Mouse (Mus musculus): Measurements from ENCODE around the gene Akap6.

Akap6 gene

DNA sequence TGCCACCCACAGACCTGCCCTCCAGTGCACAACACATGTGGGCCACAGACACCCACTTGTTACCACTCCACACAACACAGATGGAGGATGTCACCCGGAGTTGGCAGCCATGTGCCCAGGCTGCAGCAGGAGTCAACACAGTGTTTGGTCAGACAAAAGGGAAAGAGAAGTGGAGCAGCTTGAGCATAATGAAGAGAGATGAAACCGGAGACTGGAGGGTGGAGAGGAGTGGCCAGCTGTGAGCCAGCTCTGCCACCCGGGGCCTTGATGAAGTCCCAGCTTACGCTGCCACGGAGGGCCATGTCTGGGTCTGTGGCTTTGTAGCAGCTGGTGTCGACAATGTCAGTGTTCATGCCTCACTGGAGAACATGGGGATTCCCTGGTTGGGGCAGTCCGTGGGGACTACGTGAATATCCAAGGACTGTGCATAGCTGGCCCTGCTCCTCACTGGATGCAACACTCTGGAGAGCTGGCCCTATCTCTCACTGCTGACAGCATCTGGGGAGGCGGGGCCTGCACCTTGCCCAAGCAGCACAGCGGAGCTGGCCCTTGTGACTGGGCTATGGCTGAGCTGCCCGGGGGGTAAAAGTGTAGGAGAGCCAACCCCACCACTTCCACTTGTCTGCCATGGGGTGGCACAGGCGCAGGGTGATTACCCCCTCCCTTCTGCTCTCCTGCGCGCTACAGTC is 148.8 kb downstream of the Akap6 start:
- DNase-seq (ENCODE audit: low spot score) = no peak

DNA sequence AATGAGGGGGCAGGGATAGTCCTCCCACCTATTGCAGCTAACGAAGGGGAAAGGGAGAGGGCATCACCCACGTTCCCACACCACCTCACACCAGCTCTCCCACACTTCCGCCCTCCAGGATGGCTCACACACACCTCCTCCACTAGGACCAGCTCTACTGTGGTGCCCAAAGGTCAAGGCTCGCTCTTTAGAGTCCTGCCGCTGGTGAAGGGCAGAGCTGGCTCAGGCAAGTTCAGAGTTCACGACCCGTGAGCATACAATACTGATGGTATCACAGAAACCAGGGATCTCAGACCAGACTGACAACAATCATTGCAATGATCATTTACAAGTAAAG is 149.3 kb downstream of the Akap6 start:
- DNase-seq (ENCODE audit: low spot score) = no peak

DNA sequence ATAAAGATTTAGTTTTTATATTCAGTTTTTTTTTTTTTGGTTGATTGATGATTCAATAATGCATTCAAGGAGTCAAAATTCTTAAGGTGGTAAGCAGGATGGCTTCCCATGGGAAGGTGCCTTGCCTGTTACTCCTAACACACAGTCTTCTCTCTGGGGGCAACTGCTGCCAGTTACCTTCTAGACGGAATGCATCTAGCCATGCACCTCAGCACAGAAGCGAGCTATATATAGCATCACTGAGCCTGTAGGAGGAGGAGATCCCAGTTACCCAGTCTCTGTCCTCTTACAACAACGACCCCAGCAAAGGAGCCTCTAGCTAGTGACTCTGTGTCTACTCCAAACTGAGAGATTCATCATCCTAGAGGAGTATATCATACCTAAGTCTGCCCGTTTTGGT is 150.1 kb downstream of the Akap6 start:
- no peak for DNase-seq (ENCODE audit: low spot score)

DNA sequence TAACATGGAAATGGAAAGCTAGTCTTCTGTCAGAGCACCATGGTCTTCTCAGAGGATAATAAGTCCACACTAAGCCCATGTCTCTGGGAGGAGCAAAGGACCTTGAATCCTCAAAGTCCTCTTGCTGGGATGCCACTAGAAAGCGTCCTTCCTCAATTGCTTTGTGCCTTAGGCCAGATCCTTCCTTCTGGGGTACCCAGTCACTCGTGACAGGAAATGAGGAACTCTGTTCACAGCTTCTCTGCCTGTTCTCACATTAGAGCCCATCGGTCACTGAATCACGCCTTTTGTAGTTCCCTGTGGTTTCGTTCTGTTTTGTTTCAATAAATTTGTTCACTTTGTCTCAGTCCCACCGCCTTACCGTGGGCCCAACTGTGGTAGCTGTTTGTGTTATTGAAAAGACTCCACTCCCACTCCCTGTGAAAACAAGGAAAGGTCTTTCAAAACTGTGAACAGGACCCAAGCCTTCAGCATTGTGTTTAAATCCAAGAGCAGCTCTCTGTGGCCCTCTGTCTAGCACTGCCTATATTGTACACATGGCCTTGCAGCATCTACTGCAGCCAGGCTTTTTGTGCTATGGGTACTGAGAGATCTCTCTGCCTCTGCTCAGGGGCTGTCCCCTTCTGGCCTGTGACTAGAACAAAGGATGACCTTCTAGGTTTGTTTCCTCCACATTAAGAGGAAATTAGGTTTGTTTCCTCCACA is 151.3 kb downstream of the Akap6 start:
- no peak for DNase-seq (ENCODE audit: low spot score)

- no peak for DNase-seq (ENCODE audit: low spot score)
Observed at GRCm38 (mm10) chr12:52851221-52851620, 152.0 kb downstream of the Akap6 start.

DNA sequence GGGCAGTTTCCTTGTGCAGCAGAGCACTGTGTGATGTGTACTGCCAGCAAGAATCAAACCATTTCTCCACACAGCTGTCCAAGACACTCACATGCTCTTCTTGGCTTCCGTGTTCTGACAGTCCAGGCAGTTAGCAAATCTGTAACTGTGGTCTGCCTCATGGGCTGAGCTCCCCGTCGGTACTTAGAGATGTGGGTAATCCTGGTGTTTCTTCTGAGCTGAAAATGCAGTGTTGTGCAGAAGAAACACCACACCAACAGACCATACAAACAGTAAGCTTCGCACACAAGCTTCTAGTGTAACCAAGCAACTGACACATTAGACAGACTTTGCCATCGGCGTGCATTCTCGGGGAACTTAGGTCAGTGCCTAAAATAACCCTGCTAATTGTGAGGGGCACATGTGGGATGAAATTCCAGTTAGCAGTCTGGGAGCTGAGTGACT is 155.1 kb downstream of the Akap6 start:
- DNase-seq (ENCODE audit: low spot score) = no peak

DNA sequence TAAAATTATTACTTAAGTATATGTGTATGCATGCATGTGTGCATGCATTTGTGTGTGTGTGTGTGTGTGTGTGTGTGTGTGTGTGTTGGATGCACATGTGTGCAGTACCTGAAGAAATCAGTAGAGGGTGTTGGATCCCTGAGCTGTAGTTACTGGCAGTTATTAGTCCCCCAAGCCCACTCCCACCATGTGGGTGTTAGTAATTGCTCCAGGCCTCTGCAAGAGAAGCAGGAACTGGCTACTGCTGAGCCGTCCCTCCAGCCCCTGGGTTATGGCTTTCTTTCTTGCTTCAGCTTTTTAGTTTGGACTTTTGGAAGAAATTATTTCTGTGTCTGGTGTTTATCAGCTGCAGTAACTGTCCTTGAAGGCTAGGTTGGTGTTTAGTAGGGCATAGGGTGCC is 156.9 kb downstream of the Akap6 start:
- DNase-seq (ENCODE audit: low spot score) = no peak

GRCm38 (mm10) chr12:52857306-52857705 is 158.1 kb downstream of the Akap6 start:
- no peak for DNase-seq (ENCODE audit: low spot score)

DNA sequence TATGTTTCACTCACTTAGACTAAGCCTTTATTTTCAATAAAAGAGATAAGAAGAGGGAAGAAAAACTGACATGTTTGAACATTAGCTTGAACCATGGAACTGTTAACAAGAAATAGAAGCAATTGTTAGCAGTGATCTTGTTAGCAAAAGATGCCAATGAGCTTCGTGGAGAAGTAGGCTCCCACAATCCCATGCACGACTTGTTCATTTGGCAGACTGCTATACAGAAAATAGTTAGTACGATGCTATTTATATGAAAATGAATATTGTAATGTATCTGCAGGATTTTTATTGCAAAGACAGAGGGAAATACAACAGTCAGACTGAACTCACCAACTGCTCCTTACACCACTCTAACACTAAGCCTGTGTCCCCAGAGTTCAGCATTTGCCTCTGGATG is 162.7 kb downstream of the Akap6 start:
- no peak for DNase-seq (ENCODE audit: low spot score)

- DNase-seq (ENCODE audit: low spot score) = peak; percentile 19
Observed at GRCm38 (mm10) chr12:52868000-52868624, 168.9 kb downstream of the Akap6 start.

DNA sequence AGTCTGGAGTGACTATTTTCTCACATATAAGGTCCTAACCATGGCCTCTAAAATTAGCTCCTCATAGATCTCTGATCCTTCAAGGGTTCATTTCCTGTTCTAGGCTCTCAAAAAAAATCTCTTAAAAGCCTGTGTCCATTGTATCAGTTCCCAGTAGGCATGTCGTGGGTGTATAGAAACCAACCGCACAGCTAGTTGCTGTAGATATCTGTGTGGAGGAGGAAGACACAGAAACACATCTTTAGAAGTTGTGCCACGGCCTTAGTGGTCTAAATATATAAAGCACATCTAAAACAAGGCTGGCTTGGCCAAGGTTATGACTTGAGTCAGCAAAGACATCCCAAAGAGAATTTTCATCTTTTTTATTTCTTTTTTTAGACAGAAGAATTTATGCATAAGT is 172.4 kb downstream of the Akap6 start:
- DNase-seq (ENCODE audit: low spot score) = no peak

- DNase-seq (ENCODE audit: low spot score) = no peak
Observed at GRCm38 (mm10) chr12:52874332-52874923, 175.2 kb downstream of the Akap6 start.

- no peak for DNase-seq (ENCODE audit: low spot score)
Observed at GRCm38 (mm10) chr12:52876065-52876464, 176.9 kb downstream of the Akap6 start.

DNA sequence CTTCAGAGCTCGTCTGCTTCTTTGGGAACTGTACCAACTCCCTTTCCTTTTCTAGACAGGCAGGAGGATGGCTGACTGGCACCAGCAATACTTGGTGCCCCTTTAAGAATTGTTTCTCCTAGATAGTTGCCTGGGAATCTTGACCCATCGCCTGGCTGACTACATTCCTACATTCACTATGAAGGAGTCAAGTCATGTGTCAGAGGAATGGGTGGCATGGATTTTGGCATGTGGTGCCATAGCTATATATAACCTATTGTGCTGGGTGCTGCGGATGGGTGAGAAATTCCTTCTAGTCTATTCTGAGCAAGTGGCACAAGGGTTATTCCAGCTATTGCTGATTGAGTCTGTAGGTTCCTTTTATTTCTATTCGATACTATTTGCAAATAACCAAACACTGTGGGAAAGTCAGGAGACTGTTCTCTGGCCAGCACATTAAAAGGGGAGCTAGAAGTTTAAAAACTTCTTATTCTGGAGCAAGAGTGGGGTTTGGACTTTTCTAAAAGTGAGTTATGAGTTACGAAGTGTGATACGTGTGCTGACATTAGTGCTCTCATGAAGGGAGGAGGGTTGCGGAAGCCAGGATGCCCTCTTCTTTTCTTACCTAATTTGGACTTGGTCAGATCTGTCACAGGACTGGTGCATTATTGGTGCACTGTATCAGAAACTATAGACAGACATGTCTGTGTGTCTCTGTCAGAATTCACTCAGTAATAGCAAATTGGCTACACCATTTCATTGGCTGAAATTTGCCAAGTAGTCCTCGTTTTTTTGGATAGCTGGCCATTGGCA is 178.0 kb downstream of the Akap6 start:
- DNase-seq (ENCODE audit: low spot score) = no peak

GRCm38 (mm10) chr12:52879324-52879723 is 180.1 kb downstream of the Akap6 start:
- DNase-seq (ENCODE audit: low spot score) = peak; percentile 39

DNA sequence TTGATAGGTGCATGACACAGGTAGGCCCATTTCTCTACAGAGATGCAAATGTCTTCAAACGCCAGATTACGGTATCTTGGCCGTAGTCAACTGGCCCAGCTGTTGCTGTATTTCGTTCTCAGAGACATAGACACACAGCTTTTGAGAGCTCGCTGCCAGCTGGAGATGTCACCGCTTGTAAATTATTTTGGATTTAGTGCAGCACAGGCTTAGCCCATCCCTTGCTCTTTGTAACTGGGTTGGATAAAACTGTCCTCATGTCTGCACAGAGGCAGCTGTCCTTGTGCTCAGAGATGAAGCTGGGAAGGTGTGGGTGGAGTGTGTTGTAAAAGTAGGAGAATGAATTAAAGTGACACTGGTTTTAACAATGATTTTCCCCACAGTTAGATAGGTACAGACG is 193.3 kb downstream of the Akap6 start:
- DNase-seq (ENCODE audit: low spot score) = no peak

DNA sequence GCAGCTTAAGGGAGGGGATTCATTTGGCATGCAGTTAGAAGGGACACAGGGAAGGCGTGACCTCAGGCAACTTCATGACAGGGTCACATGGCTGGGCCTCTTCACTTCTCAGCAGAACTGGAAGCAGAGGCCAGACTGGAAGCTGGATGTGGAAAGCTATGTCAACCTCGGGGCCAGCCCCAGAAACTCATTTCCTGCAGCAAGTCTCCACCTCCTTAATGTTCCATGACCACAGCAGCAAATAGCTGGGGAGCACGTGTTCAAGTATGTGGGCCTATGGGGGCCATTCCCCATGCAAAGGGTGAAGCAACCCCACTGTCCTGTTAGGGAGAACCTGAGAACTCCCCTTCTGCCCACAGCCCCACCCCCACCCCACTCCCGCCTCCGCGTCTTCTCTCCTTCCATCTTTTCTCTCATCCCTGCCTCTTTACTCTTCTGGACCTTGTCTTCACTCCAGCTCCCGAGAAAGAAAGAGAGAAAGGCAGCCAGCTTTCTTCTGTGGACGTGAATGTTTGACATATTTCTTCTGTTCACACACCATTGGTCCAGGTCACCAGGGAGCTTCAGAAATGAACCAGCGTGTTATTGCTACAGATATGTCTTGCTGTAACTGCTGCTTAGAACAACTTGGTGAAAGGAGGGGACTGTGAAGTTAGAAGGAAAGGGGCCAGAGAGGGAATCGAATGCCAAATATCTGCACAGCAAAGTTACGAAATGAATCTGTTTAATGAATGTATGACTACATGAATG is 194.6 kb downstream of the Akap6 start:
- no peak for DNase-seq (ENCODE audit: low spot score)

DNA sequence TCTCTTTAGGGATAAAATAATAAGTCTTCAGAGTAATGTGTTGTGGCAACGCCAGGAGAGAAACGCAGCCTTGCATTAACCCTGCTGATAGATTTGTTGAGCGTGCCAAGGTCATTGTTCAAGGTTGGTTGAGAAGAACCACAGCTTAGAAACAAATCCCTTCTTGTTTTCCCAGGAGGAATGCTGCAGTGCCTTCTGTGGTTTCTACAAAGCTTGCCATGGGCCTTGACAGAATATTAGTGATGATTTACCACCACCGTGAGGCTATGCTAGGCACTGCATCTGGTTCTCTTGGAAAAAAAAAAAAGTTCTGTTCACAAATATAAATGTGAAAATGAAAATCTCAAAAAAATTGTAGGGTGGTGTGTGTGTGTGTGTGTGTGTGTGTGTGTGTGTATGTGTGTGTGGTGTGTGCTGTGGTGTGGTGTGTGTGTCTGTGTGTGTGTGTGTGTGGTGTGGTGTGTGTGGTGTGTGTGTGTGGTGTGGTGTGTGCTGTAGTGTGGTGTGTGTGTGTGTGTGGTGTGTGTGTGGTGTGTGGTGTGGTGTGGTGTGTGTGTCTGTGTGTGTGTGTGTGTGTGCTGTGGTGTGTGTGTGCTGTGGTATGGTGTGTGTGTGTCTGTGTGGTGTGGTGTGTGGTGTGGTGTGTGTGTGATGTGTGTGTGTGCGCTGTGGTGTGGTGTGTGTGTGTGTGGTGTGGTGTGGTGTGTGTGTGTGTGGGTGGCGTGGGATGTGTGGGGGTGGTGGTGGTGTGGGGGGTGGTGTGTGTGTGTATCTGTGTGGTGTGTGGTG is 196.7 kb downstream of the Akap6 start:
- peak; percentile 37 for DNase-seq (ENCODE audit: low spot score)

- no peak for DNase-seq (ENCODE audit: low spot score)
Observed at GRCm38 (mm10) chr12:52896785-52897184, 197.6 kb downstream of the Akap6 start.

- DNase-seq (ENCODE audit: low spot score) = no peak
Observed at GRCm38 (mm10) chr12:52898130-52898529, 198.9 kb downstream of the Akap6 start.

DNA sequence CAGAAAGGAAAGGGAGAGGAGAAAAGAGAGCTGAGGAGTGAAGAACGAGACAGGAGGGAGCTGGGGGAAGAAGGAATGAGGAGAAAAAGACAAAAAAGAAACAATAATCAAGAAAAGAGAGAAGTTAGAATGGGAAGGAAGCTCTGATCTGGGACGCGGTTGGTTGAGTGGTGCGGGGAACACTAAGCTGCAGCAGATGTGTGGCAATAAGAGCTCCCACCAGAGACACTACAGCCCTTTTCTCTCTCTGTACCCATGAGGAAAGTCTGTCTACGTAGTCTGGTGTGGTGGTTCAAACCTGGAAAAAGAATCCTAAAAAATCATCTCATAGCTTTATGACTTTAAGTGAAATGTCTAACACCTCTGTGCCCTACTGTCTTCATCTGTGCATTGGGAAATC is 204.9 kb downstream of the Akap6 start:
- DNase-seq (ENCODE audit: low spot score) = no peak
